Mouse (Mus musculus) embryonic fibroblast, embryonic 13.5 days (primary cell): ENCODE measurements around the gene Nid1. TPM values are rescaled to one million over a fixed set of nuclear protein-coding genes. Genes with fewer than 3 reads are reported as not detected.
"Not testable (repeated sequence)": the region's sequence is repeated elsewhere in the genome, so short reads cannot be mapped to it uniquely, and the experiment has no call there.

Experiments used
- H3K27ac ChIP-seq: 2 replicates; pipeline ENCODE4 v1.5.1; 2012; ENCODE audit warnings: low read length, control low read depth, inconsistent platforms; ENCODE audit not compliant: insufficient read depth
- H3K4me1 ChIP-seq: 2 replicates; pipeline ENCODE4 v1.6.1; 2011; ENCODE audit warnings: low read length; ENCODE audit not compliant: control insufficient read depth, insufficient read depth
- H3K4me3 ChIP-seq: 2 replicates; pipeline ENCODE4 v1.5.1; 2011; ENCODE audit warnings: mild to moderate bottlenecking, control low read depth, low read length; ENCODE audit not compliant: insufficient read depth
- CTCF ChIP-seq: IDR thresholded peaks from 2 replicates; pipeline ENCODE4 v1.5.1; 2011; ENCODE audit warnings: mild to moderate bottlenecking, control low read depth, low read length, moderate library complexity, borderline replicate concordance; ENCODE audit not compliant: insufficient read depth
- polyA plus RNA-seq: library from polyadenylated mRNA; stranded (reverse); fragments of >200 nt; gene quantifications from 2 replicates; pipeline ENCODE4 v1.2.4, GENCODE M21; 2011; ENCODE audit warnings: low read depth; ENCODE audit not compliant: missing spikeins, insufficient read length

Nid1 gene
- polyA plus RNA-seq, 1 experiment = 407 TPM

- TF ChIP-seq CTCF = 0 out of 2 replicates have a peak, but pooled peaks have one; percentile 4
- H3K4me1 ChIP-seq, H3K27ac ChIP-seq, H3K4me3 ChIP-seq: not testable (repeated sequence)
Observed at GRCm38 (mm10) chr13:13415120-13416006, 22.0 kb upstream of the Nid1 start.

- not testable (repeated sequence) for H3K4me3 ChIP-seq, H3K27ac ChIP-seq, H3K4me1 ChIP-seq
Observed at GRCm38 (mm10) chr13:13416007-13416337, 21.4 kb upstream of the Nid1 start.

DNA sequence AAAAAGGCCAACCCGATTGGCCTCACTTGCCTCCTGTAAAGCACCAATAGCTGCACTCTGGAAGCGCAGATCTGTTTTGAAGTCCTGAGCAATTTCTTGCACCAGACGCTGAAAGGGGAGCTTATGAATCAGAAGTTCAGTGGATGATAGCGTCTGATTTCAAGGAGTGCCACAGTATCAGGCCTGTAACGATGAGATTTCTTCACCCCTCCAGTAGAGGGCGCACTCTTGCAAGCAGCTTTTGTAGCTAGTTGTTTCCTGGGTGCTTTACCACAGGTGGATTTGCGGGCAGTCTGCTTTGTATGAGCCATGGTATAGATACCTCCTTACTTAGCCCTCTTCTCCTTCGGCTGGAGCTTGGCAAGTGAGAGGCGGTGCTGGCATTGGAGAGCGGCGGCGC, 18.5 kb upstream of the Nid1 start:
- not testable (repeated sequence) for H3K4me1 ChIP-seq, H3K27ac ChIP-seq, H3K4me3 ChIP-seq

DNA sequence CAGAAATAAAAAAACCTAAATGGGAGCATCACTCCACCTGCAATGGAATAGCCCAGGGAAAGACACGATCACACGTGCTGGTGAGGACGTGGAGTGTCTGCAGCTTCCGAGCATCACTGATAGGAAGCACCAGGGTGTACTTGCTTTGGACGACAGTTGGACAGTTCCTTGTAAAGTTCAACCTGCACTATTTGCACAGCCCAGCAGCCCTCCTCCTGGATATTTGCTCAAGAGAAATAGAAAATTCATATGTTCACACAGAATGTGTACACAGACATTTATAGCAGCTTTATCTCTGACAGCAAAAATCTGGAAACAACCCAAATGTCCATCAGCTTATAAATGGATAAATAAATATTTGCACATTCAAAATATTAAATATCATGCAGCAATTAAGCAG, 14.1 kb upstream of the Nid1 start:
- H3K27ac ChIP-seq, H3K4me1 ChIP-seq, H3K4me3 ChIP-seq: not testable (repeated sequence)

DNA sequence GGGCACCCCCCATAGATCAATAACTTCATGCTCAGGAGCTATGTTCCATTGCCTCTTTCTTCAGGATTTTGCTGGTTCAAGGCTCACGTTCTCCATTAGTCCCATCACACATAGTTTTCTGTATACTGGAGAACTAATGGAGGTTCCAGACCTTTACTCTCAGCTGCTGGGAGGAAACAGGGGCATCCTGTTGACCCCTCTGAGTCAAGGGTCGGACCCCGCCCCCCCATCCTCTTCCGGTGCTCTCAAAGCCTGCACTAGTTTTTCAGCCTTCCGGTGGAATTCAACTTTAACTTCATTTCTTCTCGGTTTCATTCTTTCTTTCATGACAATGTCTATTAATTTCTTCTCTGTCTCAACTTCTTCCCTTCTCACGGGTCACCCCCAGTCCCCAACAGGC, 1.2 kb upstream of the Nid1 start:
- H3K27ac ChIP-seq, H3K4me3 ChIP-seq, H3K4me1 ChIP-seq: not testable (repeated sequence)

DNA sequence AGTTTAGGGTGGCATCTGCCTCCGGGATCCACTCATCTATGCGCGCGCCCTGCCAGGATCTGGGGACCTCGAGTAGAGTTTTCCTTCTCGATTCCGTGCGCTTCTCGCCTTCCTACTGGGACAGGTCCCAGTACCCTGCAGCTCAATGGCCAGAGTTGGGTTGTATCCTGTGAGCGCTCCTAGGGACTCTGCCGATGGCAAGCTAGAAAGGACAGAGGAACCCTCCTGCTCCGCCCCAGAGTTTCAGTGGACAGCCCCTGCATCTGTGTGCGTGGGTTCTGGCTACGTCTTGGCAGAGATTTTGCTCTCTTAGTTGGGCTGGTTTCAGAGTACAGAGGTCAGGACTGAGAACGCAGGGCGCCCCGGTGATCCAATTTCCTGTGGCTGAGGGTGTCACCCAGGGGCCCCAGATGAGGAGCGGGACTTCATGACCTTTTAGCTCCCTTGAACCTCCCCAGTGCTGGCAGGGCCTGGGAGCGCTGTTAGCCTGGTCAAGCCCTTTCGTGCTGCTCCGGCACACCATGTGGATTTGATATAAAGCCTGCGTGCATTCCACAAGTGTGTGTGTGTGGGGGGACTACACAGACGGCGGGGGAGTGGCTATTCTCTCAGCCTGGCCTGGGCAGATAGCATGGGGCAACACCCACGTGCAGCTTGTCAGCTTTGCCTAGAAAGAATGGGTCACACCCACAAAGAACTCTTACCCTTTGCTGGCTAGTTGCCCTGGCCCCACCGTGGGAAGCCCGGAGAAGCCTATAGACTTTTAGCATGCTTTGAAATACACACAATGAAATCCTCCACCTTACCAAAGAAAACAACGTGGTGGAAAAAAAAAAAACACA, 982 bp downstream of the Nid1 start:
- peak overlapping the region; percentile 47 for H3K4me3 ChIP-seq
- H3K27ac ChIP-seq, H3K4me1 ChIP-seq: not testable (repeated sequence)

DNA sequence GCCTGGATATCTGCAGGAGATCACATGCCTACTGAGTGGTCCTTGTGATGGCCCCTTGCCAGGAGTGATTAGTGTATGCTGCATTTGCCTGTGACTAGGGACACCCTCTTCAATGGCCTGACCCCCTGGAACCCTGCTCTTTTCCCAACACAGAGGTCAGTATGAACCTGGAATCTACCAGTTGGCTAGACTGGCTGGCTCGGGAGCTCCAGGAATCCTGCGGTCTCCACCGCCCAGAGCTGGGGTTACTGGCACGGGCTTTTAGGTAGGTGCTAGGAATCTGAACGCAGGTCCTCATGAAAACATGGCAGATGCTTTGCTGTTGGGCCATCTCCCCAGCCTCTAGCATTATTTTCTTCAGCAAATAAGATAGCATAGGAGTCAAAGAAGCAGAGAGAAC, 8.2 kb downstream of the Nid1 start:
- not testable (repeated sequence) for H3K27ac ChIP-seq, H3K4me1 ChIP-seq, H3K4me3 ChIP-seq

GRCm38 (mm10) chr13:13446711-13447443, 9.5 kb downstream of the Nid1 start:
- not testable (repeated sequence) for H3K27ac ChIP-seq, H3K4me3 ChIP-seq, H3K4me1 ChIP-seq

DNA sequence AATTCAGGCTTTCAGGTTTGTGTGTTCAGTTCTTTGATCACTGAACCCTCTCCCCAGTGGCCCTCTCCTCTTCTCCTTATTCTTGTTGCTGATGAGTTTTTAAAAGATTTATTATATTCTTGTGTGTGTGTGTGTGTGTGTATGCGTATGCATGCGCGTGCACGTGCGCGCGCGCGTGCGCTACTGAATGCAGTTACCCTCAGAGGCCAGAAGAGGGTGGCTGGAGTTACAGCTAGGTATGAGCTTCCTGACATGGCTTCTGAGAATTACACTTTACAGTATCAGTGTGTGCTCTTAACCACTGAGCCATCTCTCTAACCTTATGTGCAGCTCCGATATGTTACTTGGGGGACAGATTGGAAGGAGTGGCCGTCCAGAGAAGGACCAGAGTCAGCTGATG, 12.6 kb downstream of the Nid1 start:
- not testable (repeated sequence) for H3K4me3 ChIP-seq, H3K27ac ChIP-seq, H3K4me1 ChIP-seq

- H3K4me3 ChIP-seq, H3K4me1 ChIP-seq, H3K27ac ChIP-seq: not testable (repeated sequence)
Observed at GRCm38 (mm10) chr13:13450931-13451330, 13.6 kb downstream of the Nid1 start.

- not testable (repeated sequence) for H3K27ac ChIP-seq, H3K4me3 ChIP-seq, H3K4me1 ChIP-seq
Observed at GRCm38 (mm10) chr13:13453332-13453731, 16.0 kb downstream of the Nid1 start.

DNA sequence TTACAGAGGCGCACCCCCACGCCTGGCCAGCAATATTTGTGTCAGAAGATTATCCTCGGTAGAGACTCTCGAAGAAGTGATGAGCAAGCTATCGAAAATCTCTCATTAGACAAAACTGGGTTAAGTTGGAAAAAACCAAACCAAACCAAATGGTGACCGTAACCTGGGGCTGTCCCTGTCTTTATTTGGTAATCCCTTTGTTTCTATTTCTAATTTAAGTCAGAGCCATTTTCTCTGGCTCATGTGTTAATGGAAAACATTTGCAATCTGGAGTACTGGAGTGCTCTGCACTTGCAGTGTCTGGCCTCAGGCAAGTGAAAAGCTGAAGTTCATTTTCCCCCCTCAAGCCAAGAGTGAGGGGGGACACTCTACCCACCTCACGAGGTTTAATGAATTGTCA, 16.9 kb downstream of the Nid1 start:
- H3K27ac ChIP-seq, H3K4me3 ChIP-seq, H3K4me1 ChIP-seq: not testable (repeated sequence)

GRCm38 (mm10) chr13:13455632-13456492, 18.5 kb downstream of the Nid1 start:
- H3K27ac ChIP-seq, H3K4me3 ChIP-seq, H3K4me1 ChIP-seq: not testable (repeated sequence)
